Mouse (Mus musculus): ENCODE data around the gene Psd. TPM values are rescaled to one million over a fixed set of nuclear protein-coding genes. Genes with fewer than 3 reads are reported as not detected.
A peak's percentile ranks its signal among the peaks of the same experiment; 100 is the strongest.

Psd gene
- total RNA-seq, 2 experiments from 2014 or later, result 761 to 778 TPM

- TF ChIP-seq CTCF (conservative IDR thresholded peaks at IDR 0.05), result no peak
- Histone ChIP-seq H3K4me3 (peak within 1 kb of the TSS; percentile 80), H3K27ac (peak within 1 kb of the TSS; percentile 98)
- DNase-seq (ENCODE audit: low spot score in 2 of 2), result no peak
Measured at GRCm38 (mm10) chr19:46350168-46350932, 23.4 kb upstream of the Psd start, which contains the start of gene 2310034G01Rik. Gene 2310034G01Rik, minus strand, starts transcription at chr19:46350302.

- no peak for DNase-seq (ENCODE audit: low spot score in 2 of 2)
- peak overlapping the region; percentile 98 for H3K27ac ChIP-seq
- TF ChIP-seq CTCF (conservative IDR thresholded peaks at IDR 0.05), result no peak
- peak overlapping the region; percentile 80 for H3K4me3 ChIP-seq
Measured at GRCm38 (mm10) chr19:46349550-46349949, 22.6 kb upstream of the Psd start.

DNA sequence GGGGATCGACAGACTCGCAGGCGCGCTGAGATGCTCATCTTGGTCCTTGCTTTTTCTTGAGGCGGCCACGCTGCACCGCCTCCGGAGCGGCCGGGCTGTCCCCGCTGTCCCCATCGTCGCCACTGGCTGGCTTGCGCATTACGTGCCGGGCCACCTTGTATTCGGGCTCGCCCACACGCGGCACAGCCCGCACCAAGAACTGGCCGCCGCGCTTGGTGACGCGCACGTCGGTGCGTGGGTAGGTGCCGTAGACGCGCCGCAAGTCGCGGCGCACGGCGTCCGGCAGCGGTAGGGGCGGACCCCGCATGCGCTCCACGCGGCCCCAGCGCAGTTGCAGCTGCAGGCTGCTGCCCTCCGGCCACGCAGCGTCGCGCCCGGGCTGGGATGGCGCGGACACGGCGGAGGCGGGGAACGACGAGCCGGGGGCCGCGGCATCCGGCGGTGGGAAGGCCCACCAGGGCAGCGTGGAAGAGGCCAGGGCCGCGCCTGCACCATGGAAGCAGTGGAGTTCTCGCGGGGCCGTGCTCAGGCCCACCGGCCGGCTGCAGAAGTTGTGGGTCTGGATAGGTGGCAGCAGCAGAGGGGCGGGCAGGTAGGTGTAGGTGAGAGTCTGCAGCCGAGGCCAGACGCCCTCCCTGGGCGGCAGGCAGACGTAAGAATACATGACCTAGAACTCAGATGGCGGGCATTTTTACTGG, 22.0 kb upstream of the Psd start:
- Histone ChIP-seq H3K4me3 (peak overlapping the region; percentile 80), H3K27ac (peak overlapping the region; percentile 98)
- TF ChIP-seq CTCF (conservative IDR thresholded peaks at IDR 0.05), result no peak; the same call in 1 of the 2 replicates
- DNase-seq (ENCODE audit: low spot score in 2 of 2), result peak; percentile 90 to 93

DNA sequence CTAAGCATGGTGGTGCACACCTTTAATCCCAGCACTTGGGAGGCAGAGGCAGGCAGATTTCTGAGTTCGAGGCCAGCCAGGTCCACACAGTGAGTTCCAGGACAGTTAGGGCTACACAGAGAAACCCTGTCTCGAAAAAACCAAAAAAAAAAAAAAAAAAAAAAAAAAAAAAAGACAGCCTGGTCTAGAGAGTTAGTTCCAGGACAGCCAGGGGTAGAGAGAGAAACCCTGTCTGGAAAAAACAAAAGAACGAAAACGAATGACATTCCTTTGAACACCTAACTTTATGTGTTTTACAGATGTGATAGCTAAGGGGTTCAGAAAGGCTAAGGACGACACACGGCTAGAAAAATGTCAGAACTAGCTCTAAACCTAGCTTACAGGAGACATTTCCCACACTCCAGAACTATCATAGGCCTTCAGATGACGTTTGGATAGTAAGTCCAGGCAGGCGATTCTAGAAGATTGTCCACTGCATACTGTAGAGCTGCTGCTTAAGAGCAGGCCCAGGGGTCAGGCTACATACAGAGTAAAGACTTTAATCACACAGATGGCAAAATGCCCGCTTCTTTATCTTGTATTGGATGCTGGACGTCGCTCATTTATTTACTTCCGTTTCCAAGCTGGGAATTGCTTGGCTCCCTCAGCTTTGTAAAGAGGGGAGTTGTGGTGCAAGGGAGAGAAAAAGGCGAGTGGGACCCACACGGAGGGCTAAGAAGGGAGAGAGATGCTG, 21.1 kb upstream of the Psd start:
- TF ChIP-seq CTCF (conservative IDR thresholded peaks at IDR 0.05), result no peak
- Histone ChIP-seq H3K27ac (peak overlapping the region; percentile 98), H3K4me3 (peak overlapping the region; percentile 80)
- no peak for DNase-seq (ENCODE audit: low spot score in 2 of 2)

DNA sequence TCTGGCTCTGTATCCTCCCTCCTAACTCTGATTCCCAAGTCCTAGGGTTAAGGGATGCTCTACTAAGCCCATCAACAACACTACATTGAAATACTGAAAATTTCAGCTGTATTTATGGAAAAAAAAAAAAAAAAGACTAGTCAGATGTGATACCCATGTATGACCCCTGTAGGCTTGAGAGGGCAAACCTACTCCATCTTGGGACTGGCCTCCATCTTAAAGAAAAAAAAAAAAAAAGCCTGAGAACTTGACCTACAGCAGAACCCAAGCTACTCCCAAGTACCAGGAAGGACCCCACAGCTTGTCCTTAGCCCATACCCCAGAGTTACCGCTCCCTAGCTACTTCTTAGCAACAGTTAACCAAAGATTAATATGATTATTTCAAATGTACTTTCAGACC, 20.2 kb upstream of the Psd start:
- Histone ChIP-seq H3K4me3 (no peak overlapping the region), H3K27ac (no peak overlapping the region)
- no peak for DNase-seq (ENCODE audit: low spot score in 2 of 2)
- no peak for TF ChIP-seq CTCF (conservative IDR thresholded peaks at IDR 0.05)

GRCm38 (mm10) chr19:46344710-46345419, 17.9 kb upstream of the Psd start:
- Histone ChIP-seq H3K4me3 (no peak overlapping the region), H3K27ac (no peak overlapping the region)
- DNase-seq (ENCODE audit: low spot score in 2 of 2), result no peak
- no peak for TF ChIP-seq CTCF (conservative IDR thresholded peaks at IDR 0.05)

DNA sequence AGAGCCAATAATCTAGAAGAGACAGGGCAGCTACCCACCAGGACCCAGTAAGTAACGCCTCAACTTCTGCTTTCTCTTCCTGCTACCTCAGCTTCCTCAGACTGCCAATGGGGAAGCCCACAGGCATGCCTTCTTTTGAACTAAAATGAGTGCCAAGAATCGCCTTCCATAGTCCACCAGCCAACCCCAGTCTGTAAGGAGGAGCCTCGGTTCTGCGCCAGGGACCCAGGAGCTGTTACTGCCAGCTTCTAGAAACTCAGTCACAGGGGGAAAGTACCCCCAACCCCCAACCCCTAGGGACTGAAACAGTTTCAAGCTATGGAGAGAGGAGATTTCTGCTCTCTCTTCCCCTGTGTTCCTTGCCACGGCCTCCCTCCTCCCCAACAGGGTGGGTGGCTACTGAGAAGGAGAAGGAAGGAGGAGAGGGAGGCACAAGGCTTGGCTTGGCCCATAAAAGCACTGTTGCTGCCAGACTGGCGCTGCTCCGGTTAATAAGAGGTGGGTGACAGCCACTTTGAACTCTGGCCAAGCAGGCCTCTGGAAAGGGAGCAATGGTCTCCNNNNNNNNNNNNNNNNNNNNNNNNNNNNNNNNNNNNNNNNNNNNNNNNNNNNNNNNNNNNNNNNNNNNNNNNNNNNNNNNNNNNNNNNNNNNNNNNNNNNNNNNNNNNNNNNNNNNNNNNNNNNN, 12.5 kb upstream of the Psd start:
- no peak for TF ChIP-seq CTCF (conservative IDR thresholded peaks at IDR 0.05)
- Histone ChIP-seq H3K27ac (peak overlapping the region; percentile 70), H3K4me3 (peak overlapping the region; percentile 97)
- no peak for DNase-seq (ENCODE audit: low spot score in 2 of 2)

DNA sequence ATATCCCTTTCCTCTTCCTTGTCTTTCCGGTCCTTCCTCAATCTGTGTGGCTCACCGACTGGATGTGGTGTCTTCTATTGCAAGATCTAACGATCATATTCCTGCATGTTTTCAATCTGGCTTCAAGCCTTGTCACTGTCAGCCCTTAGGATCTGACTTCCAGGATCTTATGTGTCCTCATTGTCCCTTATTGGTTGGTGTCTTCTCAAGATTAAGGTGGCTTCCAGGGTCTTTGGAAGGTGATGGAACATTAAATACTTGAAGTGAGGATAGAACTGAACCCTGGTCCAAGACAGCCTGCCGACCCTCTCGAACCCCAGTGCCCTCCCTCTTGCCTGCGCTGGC, 12.0 kb upstream of the Psd start:
- Histone ChIP-seq H3K4me3 (peak overlapping the region; percentile 97), H3K27ac (peak overlapping the region; percentile 70)
- DNase-seq (ENCODE audit: low spot score in 2 of 2), result no peak
- TF ChIP-seq CTCF (conservative IDR thresholded peaks at IDR 0.05), result no peak

DNA sequence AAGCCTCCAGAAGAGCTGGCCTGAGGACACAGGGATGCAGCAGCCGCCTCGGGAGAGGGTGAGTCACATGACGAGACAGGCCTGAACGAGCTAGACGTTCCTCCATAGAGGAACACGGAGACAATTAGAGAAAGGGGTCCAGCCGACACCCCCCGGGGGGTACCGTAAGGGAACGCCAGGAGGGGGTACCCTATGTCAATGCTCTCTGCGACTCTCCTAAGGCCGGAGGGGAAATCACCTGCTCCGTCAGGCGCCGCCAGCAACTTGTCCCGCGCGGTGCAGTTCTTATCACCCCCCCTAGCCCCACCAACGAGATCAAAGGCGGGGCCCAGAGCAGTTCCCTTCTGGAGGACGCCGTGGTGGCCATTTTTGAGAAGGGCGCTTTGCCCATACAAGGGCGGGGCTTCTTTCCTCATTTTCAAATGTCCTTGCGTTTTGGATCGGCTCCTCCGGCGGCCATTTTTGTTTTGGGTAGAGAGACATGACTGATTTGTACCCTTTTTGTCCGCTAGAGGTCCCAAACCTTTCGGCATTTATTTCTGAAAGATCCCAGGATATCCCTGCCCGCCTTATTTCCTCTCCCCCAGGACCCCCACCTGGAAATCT, 11.5 kb upstream of the Psd start, which contains the start of gene Cuedc2:
Gene Cuedc2, minus strand, starts transcription at position 372 of the 606 bp plus-strand sequence.
- peak; percentile 89 for TF ChIP-seq CTCF (conservative IDR thresholded peaks at IDR 0.05)
- peak within 1 kb of the TSS; percentile 86 for H3K27ac ChIP-seq
- DNase-seq (ENCODE audit: low spot score in 2 of 2), result peak; percentile 97 to 98
- peak within 1 kb of the TSS; percentile 97 for H3K4me3 ChIP-seq

GRCm38 (mm10) chr19:46337719-46338330, 10.9 kb upstream of the Psd start:
- peak overlapping the region; percentile 86 for H3K27ac ChIP-seq
- H3K4me3 ChIP-seq, result peak overlapping the region; percentile 97
- DNase-seq (ENCODE audit: low spot score in 2 of 2), result no peak
- TF ChIP-seq CTCF (conservative IDR thresholded peaks at IDR 0.05), result no peak

GRCm38 (mm10) chr19:46333906-46334305, 7.0 kb upstream of the Psd start:
- Histone ChIP-seq H3K4me3 (no peak overlapping the region), H3K27ac (no peak overlapping the region)
- no peak for TF ChIP-seq CTCF (conservative IDR thresholded peaks at IDR 0.05)
- no peak for DNase-seq (ENCODE audit: low spot score in 2 of 2)
